Mouse (Mus musculus) hindbrain, embryonic 14.5 days (tissue): ENCODE data around the gene Lamc2. TPM values are rescaled to one million over a fixed set of nuclear protein-coding genes. Genes with fewer than 3 reads are reported as not detected.
A peak's percentile ranks its signal among the peaks of the same experiment; 100 is the strongest.

Experiments
- ATAC-seq: fragments of 200-750 bp; cut with Nextera tagmentation; 2 replicates; pipeline ENCODE4 v1.8.0; 2017; ENCODE audit warnings: moderate number of reproducible peaks, mild to moderate bottlenecking, moderate TSS enrichment, moderate library complexity; ENCODE audit not compliant: low FRiP score
- DNase-seq: peaks from one replicate; pipeline ENCODE4 v3.0.0-alpha.2; 2015; ENCODE audit warnings: low spot score
- H3K27ac ChIP-seq: fragments of 300-500 bp; sonication (generic); 2 replicates; pipeline ENCODE4 v1.5.1; 2014; ENCODE audit warnings: mild to moderate bottlenecking, moderate library complexity
- H3K27me3 ChIP-seq: fragments of 300-500 bp; sonication (generic); 2 replicates; pipeline ENCODE4 v1.6.1; 2014; ENCODE audit warnings: mild to moderate bottlenecking, low read length, mixed read lengths; ENCODE audit not compliant: control insufficient read depth, insufficient read depth
- H3K36me3 ChIP-seq: fragments of 300-500 bp; sonication (generic); replicated peaks from 2 replicates; pipeline ENCODE4 v1.6.1; 2014; ENCODE audit not compliant: control insufficient read depth, insufficient read depth
- H3K4me1 ChIP-seq: fragments of 300-500 bp; sonication (generic); replicated peaks from 2 replicates; pipeline ENCODE4 v1.6.1; 2014; ENCODE audit warnings: antibody characterized with exemption, low read length, mixed read lengths; ENCODE audit not compliant: control insufficient read depth, insufficient read depth
- H3K4me2 ChIP-seq: fragments of 300-500 bp; sonication (generic); replicated peaks from 2 replicates; pipeline ENCODE4 v1.6.1; 2014; ENCODE audit warnings: mild to moderate bottlenecking, moderate library complexity
- H3K4me3 ChIP-seq: fragments of 300-500 bp; sonication (generic); replicated peaks from 2 replicates; pipeline ENCODE4 v1.5.1; 2014; ENCODE audit warnings: mild to moderate bottlenecking, low read length
- H3K9ac ChIP-seq: fragments of 300-500 bp; sonication (generic); 2 replicates; pipeline ENCODE4 v1.6.1; 2014
- H3K9me3 ChIP-seq: fragments of 300-500 bp; sonication (generic); 2 replicates; pipeline ENCODE4 v1.6.1; 2016; ENCODE audit warnings: low read length; ENCODE audit not compliant: control insufficient read depth
- WGBS: fragments of 180-500 bp; shearing (Covaris S2); extraction: QIAGEN DNeasy Blood & Tissue Kit; methylation state at CpG from one replicate; pipeline ENCODE4 v1.1.7; 2014; 5-methylcytosine and 5-hydroxymethylcytosine counted together
- polyA plus RNA-seq: library from polyadenylated mRNA; unstranded; fragments of >200 nt; fragmentation: Nextera tagmentation; extraction: Ambion mirVana; gene quantifications from 2 replicates; pipeline ENCODE4 v1.2.1, GENCODE M21; 2014

Lamc2 gene
- polyA plus RNA-seq, 1 experiment from 2014 or later = 2.0 TPM

- WGBS = 28% methylated on average over 7 of the region's 7 CpGs
Observed at GRCm38 (mm10) chr1:153107866-153108265, 78.4 kb downstream of the Lamc2 start.

GRCm38 (mm10) chr1:153104804-153105203 is 81.4 kb downstream of the Lamc2 start:
- ATAC-seq (no peak), DNase-seq (no peak)
- Histone ChIP-seq H3K9me3 (no peaks in the 10 kb centered on the region), H3K9ac (no peak overlapping the region), H3K36me3 (no peaks in the 10 kb centered on the region), H3K4me3 (no peak overlapping the region), H3K27me3 (no peaks in the 10 kb centered on the region), H3K4me2 (no peak overlapping the region), H3K27ac (no peak overlapping the region), H3K4me1 (no peaks in the 10 kb centered on the region)
- WGBS = 75% methylated on average over 11 of the region's 12 CpGs

More at GRCm38 (mm10) chr1:153107866-153108265, 78.4 kb downstream of the Lamc2 start:
- Histone ChIP-seq H3K27ac (peak overlapping the region; percentile 29; the same call in 1 of the 2 replicates), H3K36me3 (peaks cover 11% of the 10 kb centered on the region), H3K4me1 (no peaks in the 10 kb centered on the region), H3K9ac (no peak overlapping the region), H3K27me3 (no peaks in the 10 kb centered on the region), H3K9me3 (no peaks in the 10 kb centered on the region), H3K4me3 (no peak overlapping the region), H3K4me2 (no peak overlapping the region)
- peak; percentile 79; the same call in 1 of the 2 replicates for ATAC-seq
- peak; percentile 59 for DNase-seq

- H3K36me3 ChIP-seq = no peaks in the 10 kb centered on the region; the same call in 1 of the 2 replicates
- no peaks in the 10 kb centered on the region for H3K4me1 ChIP-seq
- H3K4me2 ChIP-seq = no peak overlapping the region
- no peak for ATAC-seq
- no peak for DNase-seq
- H3K4me3 ChIP-seq = no peak overlapping the region
- H3K27me3 ChIP-seq = no peaks in the 10 kb centered on the region
- H3K9ac ChIP-seq = no peak overlapping the region
- H3K27ac ChIP-seq = no peak overlapping the region
- WGBS = 97% methylated on average over 8 of the region's 8 CpGs
- H3K9me3 ChIP-seq = no peaks in the 10 kb centered on the region
Observed at GRCm38 (mm10) chr1:153103186-153103554, 83.1 kb downstream of the Lamc2 start.

GRCm38 (mm10) chr1:153102296-153103185 is 83.7 kb downstream of the Lamc2 start:
- H3K36me3 ChIP-seq = no peaks in the 10 kb centered on the region; the same call in 1 of the 2 replicates
- ATAC-seq (no peak), DNase-seq (no peak)
- H3K4me3 ChIP-seq = no peak overlapping the region
- no peaks in the 10 kb centered on the region for H3K9me3 ChIP-seq
- H3K27me3 ChIP-seq = no peaks in the 10 kb centered on the region
- no peaks in the 10 kb centered on the region for H3K4me1 ChIP-seq
- H3K9ac ChIP-seq = no peak overlapping the region
- no peak overlapping the region for H3K27ac ChIP-seq
- H3K4me2 ChIP-seq = no peak overlapping the region
- 87% methylated on average over 17 of the region's 17 CpGs for WGBS

GRCm38 (mm10) chr1:153101327-153101880 is 84.8 kb downstream of the Lamc2 start:
- whole genome bisulfite sequencing = 39% methylated on average over 9 of the region's 9 CpGs
- Histone ChIP-seq H3K36me3 (no peaks in the 10 kb centered on the region; the same call in 1 of the 2 replicates), H3K27me3 (no peaks in the 10 kb centered on the region), H3K9ac (no peak overlapping the region), H3K4me3 (no peak overlapping the region), H3K4me1 (no peaks in the 10 kb centered on the region), H3K27ac (no peak overlapping the region), H3K9me3 (no peaks in the 10 kb centered on the region), H3K4me2 (no peak overlapping the region)
- DNase-seq = peak; percentile 48
- ATAC-seq = no peak

- Histone ChIP-seq H3K4me3 (no peak overlapping the region), H3K36me3 (no peaks in the 10 kb centered on the region; the same call in 1 of the 2 replicates), H3K27ac (no peak overlapping the region), H3K4me1 (no peaks in the 10 kb centered on the region), H3K4me2 (no peak overlapping the region), H3K9ac (no peak overlapping the region), H3K9me3 (no peaks in the 10 kb centered on the region), H3K27me3 (no peaks in the 10 kb centered on the region)
- no peak for ATAC-seq
- DNase-seq = no peak
- 67% methylated on average over 9 of the region's 9 CpGs for WGBS
Observed at GRCm38 (mm10) chr1:153100912-153101311, 85.3 kb downstream of the Lamc2 start.

GRCm38 (mm10) chr1:153098586-153098985 is 87.7 kb downstream of the Lamc2 start:
- Histone ChIP-seq H3K4me3 (no peak overlapping the region), H3K4me2 (no peak overlapping the region), H3K27me3 (no peaks in the 10 kb centered on the region), H3K4me1 (no peaks in the 10 kb centered on the region), H3K9me3 (no peaks in the 10 kb centered on the region), H3K27ac (no peak overlapping the region), H3K9ac (no peak overlapping the region), H3K36me3 (no peaks in the 10 kb centered on the region; the same call in 1 of the 2 replicates)
- DNase-seq (no peak), ATAC-seq (no peak)
- WGBS = 34% methylated on average over 11 of the region's 11 CpGs

- WGBS = 91% methylated on average over 6 of the region's 6 CpGs
- Histone ChIP-seq H3K27ac (no peak overlapping the region), H3K9ac (no peak overlapping the region), H3K27me3 (no peaks in the 10 kb centered on the region), H3K9me3 (no peaks in the 10 kb centered on the region), H3K4me3 (no peak overlapping the region), H3K4me2 (no peak overlapping the region), H3K4me1 (no peaks in the 10 kb centered on the region), H3K36me3 (no peaks in the 10 kb centered on the region; the same call in 1 of the 2 replicates)
- ATAC-seq (no peak), DNase-seq (no peak)
Observed at GRCm38 (mm10) chr1:153097017-153097675, 89.1 kb downstream of the Lamc2 start.
